Mouse (Mus musculus) G1E (cell line): ENCODE measurements around the gene Adamts7.

Experiments
- CTCF ChIP-seq: IDR thresholded peaks from 2 replicates; pipeline ENCODE4 v1.5.1; 2012; ENCODE audit warnings: low read depth, low read length, inconsistent platforms, mixed read lengths
- GATA1 ChIP-seq: IDR thresholded peaks from 2 replicates; pipeline ENCODE4 v1.6.1; 2012; ENCODE audit warnings: borderline replicate concordance, low read length, inconsistent platforms, mixed read lengths
- GATA2 ChIP-seq: IDR thresholded peaks from 2 replicates; pipeline ENCODE4 v1.6.1; 2012; ENCODE audit warnings: low read depth, low read length, inconsistent platforms, borderline replicate concordance

- TF ChIP-seq CTCF (no peak), GATA2 (no peak), GATA1 (no peak)
These were observed 86.2 kb downstream of the Adamts7 start for GRCm38 (mm10) chr9:90249036-90249435.
